Mouse (Mus musculus) limb, embryonic 13.5 days (tissue): ENCODE measurements around the gene Gm20538. TPM values are rescaled to one million over a fixed set of nuclear protein-coding genes. Genes with fewer than 3 reads are reported as not detected.

ENCODE experiments used
- ATAC-seq: fragments of 200-750 bp; cut with Nextera tagmentation; 2 replicates; pipeline ENCODE4 v1.8.0; 2017; ENCODE audit warnings: low read depth, moderate number of reproducible peaks, moderate TSS enrichment; ENCODE audit not compliant: low FRiP score
- H3K27ac ChIP-seq: fragments of 300-500 bp; sonication (generic); 2 replicates; pipeline ENCODE4 v1.5.1; 2015; ENCODE audit warnings: inconsistent platforms, mild to moderate bottlenecking, moderate library complexity
- H3K27me3 ChIP-seq: fragments of 300-500 bp; sonication (generic); 2 replicates; pipeline ENCODE4 v1.6.1; 2015; ENCODE audit warnings: mild to moderate bottlenecking, inconsistent platforms
- H3K36me3 ChIP-seq: fragments of 300-500 bp; sonication (generic); 2 replicates; pipeline ENCODE4 v1.6.1; 2015; ENCODE audit warnings: inconsistent platforms, mild to moderate bottlenecking, moderate library complexity
- H3K4me1 ChIP-seq: fragments of 300-500 bp; sonication (generic); 2 replicates; pipeline ENCODE4 v1.6.1; 2015; ENCODE audit warnings: inconsistent platforms
- H3K4me2 ChIP-seq: fragments of 300-500 bp; sonication (generic); replicated peaks from 2 replicates; pipeline ENCODE4 v1.6.1; 2015; ENCODE audit warnings: inconsistent platforms, mild to moderate bottlenecking, moderate library complexity
- H3K4me3 ChIP-seq: fragments of 300-500 bp; sonication (generic); 2 replicates; pipeline ENCODE4 v1.5.1; 2015; ENCODE audit warnings: moderate library complexity, mild to moderate bottlenecking, inconsistent platforms
- H3K9ac ChIP-seq: fragments of 300-500 bp; sonication (generic); 2 replicates; pipeline ENCODE4 v1.6.1; 2015; ENCODE audit warnings: mild to moderate bottlenecking, inconsistent platforms
- H3K9me3 ChIP-seq: fragments of 300-500 bp; sonication (generic); 2 replicates; pipeline ENCODE4 v1.6.1; 2016; ENCODE audit warnings: inconsistent platforms
- WGBS: fragments of 180-500 bp; shearing (Covaris S2); methylation state at CpG from one replicate; pipeline ENCODE4 v1.1.7; 2015; 5-methylcytosine and 5-hydroxymethylcytosine counted together
- polyA plus RNA-seq: library from polyadenylated mRNA; unstranded; fragments of >200 nt; fragmentation: Nextera tagmentation; extraction: Ambion mirVana; gene quantifications from 2 replicates; pipeline ENCODE4 v1.2.1, GENCODE M21; 2015

Gm20538 gene
- polyA plus RNA-seq, 1 experiment from 2014 or later = not detected

DNA sequence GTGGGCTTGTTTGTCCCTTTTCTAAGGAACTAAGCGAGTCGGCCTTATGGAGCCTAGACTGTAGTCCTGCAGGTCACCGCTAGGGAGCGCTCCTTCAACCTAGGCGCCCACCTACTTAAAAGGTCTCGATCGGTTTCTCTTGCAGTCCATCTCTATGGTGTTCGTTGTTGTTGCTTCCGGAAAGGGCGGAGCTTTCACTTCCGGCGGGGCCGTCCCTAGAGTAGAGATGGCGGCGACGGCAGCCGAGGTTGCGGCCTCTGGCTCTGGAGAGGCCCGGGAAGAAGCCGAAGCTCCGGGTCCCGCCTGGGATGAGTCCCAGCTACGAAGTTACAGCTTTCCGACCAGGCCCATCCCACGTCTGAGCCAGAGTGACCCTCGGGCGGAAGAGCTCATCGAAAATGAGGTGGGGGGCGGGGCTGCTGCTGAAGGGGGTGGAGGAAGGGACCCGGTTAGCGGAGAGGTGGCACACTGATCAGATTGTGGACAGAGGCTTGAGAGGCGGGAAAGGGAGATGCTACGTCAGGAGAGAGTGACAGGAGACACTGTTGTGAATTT is 10.1 kb upstream of the Gm20538 start, which contains the start of gene Hif1an:
Gene Hif1an (plus strand): TSS at position 199 of the 555 bp plus-strand sequence.
- Histone ChIP-seq H3K27ac (peak within 1 kb of the TSS; percentile 73; the same call in 1 of the 2 replicates), H3K36me3 (peaks cover 28% of the 10 kb centered on the region), H3K4me1 (peaks cover 25% of the 10 kb centered on the region), H3K4me3 (peak within 1 kb of the TSS; percentile 77), H3K9me3 (no peaks in the 10 kb centered on the region), H3K9ac (peak within 1 kb of the TSS; percentile 82), H3K27me3 (peaks cover 6% of the 10 kb centered on the region; the same call in 1 of the 2 replicates), H3K4me2 (peak within 1 kb of the TSS; percentile 92)
- ATAC-seq = peak; percentile 98
- WGBS = 0% methylated on average over 33 of the region's 33 CpGs

DNA sequence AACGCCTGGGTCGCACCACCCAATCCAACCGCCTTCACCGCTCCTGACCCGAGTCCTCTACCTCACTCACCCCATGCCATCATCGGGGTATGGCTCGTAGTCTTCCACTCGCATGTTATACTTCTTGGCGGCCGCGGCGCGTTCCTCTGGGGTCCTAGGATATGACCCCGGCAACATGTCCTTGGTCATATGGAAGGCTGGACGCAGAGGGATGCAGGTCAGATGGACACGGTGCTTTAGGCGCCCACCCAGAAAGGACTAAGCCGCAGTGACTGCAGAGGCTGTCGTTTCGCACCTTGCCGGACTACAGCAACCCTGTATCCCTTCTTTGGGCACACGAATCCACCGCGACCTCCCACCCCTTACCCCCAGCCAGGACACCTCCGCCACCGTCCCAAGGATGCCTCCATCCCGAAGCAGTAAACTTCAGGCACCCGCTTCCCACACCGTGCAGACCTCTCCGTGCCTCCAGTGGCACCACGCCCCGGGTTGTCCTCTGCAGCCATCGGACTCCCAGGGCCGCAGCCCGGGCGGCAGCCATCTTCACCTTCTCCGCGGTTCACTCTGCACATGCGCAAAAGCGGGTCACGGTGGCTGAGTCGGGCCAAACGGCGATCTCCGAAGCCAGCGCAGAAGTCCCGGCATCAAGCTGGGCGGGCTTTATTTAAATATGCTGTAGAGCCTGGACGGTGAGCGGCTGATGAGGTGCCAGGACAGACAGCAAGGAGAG is 2.4 kb upstream of the Gm20538 start, which contains the start of gene Ndufb8:
Gene Ndufb8 (minus strand): TSS at position 580 of the 730 bp plus-strand sequence.
- WGBS = 0% methylated on average over 50 of the region's 50 CpGs
- peak within 1 kb of the TSS; percentile 93 for H3K4me2 ChIP-seq
- peak within 1 kb of the TSS; percentile 88 for H3K9ac ChIP-seq
- peaks cover 15% of the 10 kb centered on the region for H3K4me1 ChIP-seq
- H3K27ac ChIP-seq = no peak within 1 kb of the TSS
- ATAC-seq = peak; percentile 91
- H3K36me3 ChIP-seq = peaks cover 36% of the 10 kb centered on the region
- peak within 1 kb of the TSS; percentile 96 for H3K4me3 ChIP-seq
- H3K9me3 ChIP-seq = no peaks in the 10 kb centered on the region
- H3K27me3 ChIP-seq = peaks cover 6% of the 10 kb centered on the region; the same call in 1 of the 2 replicates

DNA sequence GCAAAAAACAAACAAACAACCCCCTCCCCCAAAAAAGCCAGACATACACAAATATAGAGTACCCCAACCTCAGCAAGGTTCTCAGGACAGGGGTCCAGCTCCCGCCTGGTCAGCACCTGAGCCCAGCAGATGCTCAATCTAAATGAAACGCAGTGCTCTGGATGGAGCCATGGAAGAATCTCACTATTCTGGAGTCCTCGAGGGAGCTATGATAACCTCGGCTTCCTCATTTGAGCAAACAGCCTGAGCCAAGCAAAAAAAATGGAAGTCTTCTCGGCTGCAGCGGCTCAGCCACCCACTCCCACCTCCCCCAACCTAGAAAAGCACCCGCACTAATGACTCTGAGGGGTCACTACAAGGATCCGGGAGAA is 1.8 kb upstream of the Gm20538 start:
- ATAC-seq = no peak
- peaks cover 42% of the 10 kb centered on the region for H3K36me3 ChIP-seq
- WGBS = 5% methylated on average over 8 of the region's 8 CpGs

DNA sequence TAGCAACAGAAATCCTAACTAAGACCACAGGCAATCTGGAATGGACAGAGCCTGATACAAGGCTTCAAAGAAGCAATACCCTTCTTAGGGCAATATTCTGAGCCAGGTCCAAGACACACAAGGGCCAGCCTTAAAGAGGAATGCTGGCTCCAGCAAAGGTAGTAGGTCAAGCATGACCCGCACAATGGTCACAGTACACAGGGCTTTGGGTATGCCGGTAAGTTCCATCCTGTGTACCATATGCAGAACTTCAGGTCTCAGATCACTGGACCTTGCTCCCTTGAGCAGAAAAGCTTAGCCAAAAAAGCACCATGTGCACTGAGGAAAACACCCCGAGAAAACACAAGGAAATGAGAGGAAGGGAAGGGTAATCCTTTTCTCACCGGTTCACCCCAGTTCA is 655 bp upstream of the Gm20538 start:
- Histone ChIP-seq H3K27me3 (peaks cover 1% of the 10 kb centered on the region; the same call in 1 of the 2 replicates), H3K4me3 (no peak overlapping the region), H3K36me3 (peaks cover 54% of the 10 kb centered on the region), H3K4me2 (no peak overlapping the region), H3K4me1 (peaks cover 15% of the 10 kb centered on the region), H3K27ac (no peak overlapping the region), H3K9ac (no peak overlapping the region), H3K9me3 (no peaks in the 10 kb centered on the region)
- 96% methylated on average over 4 of the region's 4 CpGs for WGBS
- ATAC-seq = no peak

More for the DNA sequence above, 1.8 kb upstream of the Gm20538 start:
- Histone ChIP-seq H3K27me3 (peaks cover 3% of the 10 kb centered on the region; the same call in 1 of the 2 replicates), H3K4me1 (peaks cover 15% of the 10 kb centered on the region), H3K4me3 (peak overlapping the region; percentile 96), H3K27ac (no peak overlapping the region), H3K9ac (peak overlapping the region; percentile 88), H3K9me3 (no peaks in the 10 kb centered on the region), H3K4me2 (peak overlapping the region; percentile 93)

DNA sequence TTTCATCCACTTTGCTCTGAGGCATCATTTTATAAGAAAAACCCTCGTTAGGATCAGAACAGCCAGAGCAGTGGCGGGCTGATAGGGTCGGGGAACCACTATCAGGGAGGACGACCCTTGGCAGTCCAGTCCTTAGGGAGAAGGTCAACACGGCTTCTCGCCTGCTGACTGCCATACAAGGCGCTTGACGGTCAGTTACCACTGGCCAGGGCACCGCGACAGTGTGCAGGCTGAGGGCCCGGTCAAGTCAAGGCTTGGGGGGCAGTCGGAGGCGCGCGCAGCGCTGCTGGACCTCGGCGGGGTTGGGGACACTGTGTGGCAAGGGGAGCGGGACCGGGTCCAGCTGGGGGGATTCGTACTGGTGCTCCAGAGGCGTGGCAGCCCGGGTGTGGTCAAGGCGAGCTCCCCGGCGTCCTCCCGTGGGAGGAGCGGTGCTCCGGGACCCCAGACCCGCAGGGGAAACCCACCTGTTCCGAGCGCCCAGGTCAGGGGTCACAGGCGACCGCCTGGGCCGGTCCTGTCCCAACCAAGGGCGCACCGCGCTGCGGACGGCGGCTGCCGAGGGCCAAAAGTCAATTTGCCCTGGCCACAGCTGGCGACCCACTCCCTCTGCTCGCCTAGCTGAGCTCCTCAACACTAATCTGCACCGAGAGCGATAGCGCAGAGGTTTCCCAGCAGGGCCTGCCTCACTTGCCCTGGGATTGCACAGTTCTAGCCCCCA is 7.2 kb downstream of the Gm20538 start, which contains the start of gene Sec31b:
Gene Sec31b (minus strand): TSS at position 544 of the 721 bp plus-strand sequence.
- Histone ChIP-seq H3K4me2 (peak within 1 kb of the TSS; percentile 84), H3K9me3 (peaks cover 10% of the 10 kb centered on the region; the same call in 1 of the 2 replicates), H3K27me3 (peaks cover 34% of the 10 kb centered on the region), H3K27ac (no peak within 1 kb of the TSS), H3K4me1 (peaks cover 8% of the 10 kb centered on the region), H3K36me3 (peaks cover 28% of the 10 kb centered on the region), H3K9ac (peak within 1 kb of the TSS; percentile 64), H3K4me3 (peak within 1 kb of the TSS; percentile 51)
- 1% methylated on average over 47 of the region's 47 CpGs for WGBS
- ATAC-seq = peak; percentile 48

DNA sequence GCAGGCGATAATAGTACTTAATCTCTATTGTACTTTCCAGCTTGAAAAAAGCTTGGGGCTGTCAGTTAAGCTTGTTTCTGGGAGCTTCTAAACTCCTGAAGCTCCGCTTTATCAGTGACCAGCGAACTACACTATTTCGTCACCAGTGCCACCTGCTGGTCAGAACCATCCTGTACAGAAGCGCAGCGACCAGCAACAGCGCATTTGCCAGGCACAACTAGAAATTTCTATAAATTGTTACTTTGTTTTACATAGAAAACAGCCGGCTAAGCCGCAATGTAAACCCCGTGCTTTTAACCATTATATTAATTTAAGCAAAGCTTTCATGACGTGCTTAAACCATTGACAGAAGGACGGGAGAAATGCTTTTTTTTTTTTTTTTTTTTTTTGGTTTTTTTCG is 7.9 kb downstream of the Gm20538 start:
- Histone ChIP-seq H3K27ac (no peak overlapping the region), H3K36me3 (peaks cover 20% of the 10 kb centered on the region), H3K4me1 (peaks cover 8% of the 10 kb centered on the region), H3K4me2 (peak overlapping the region; percentile 84), H3K9me3 (peaks cover 10% of the 10 kb centered on the region; the same call in 1 of the 2 replicates), H3K4me3 (peak overlapping the region; percentile 51; the same call in 1 of the 2 replicates), H3K9ac (no peak overlapping the region), H3K27me3 (peaks cover 34% of the 10 kb centered on the region)
- no peak for ATAC-seq
- 3% methylated on average over 13 of the region's 13 CpGs for WGBS

DNA sequence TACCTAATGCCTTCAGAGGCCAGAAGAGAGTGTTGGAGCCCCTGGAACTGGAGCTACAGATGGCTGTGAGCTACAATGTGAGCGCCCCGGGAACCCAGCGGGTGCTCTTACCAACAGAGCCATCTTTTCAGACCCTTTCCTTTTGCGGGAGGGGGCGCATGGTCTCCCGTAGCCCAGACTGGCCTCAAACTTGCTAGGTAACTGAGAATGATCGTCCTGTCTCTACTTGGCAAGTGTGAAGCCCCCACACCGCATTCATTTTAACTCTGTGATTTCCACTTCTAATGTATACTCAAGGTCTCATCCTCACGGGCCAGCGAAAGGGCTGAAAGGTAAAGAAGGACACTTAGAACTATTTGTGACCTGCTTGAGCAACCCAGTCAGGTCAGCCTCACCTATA is 8.3 kb downstream of the Gm20538 start:
- no peak for ATAC-seq
- Histone ChIP-seq H3K36me3 (peaks cover 16% of the 10 kb centered on the region), H3K4me2 (peak overlapping the region; percentile 84)

DNA sequence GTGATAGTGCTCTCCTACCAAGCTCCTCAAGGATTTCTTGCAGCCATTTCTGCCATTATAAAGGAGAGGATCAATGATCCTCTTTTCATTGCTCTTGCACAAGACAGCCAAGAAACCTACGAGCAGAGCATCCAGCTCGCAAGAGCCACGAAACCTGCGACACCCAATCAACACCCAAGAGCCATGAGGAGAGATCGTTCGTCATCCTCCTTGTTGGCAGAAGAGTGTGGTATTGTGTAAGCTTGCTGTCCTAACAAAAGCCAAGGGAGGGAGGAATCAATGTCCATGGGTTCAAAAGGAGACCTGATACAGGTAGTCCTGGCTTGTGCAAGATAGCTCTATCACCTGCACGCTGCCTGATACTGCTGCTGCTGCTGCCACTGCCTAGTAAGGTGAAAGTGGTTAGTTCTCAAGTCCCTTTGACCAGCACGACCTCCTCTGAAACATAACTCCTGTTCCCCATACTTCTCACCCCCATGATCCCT is 9.9 kb downstream of the Gm20538 start:
- no peak overlapping the region for H3K27ac ChIP-seq
- H3K4me2 ChIP-seq = no peak overlapping the region
- ATAC-seq = no peak
- 89% methylated on average over 8 of the region's 8 CpGs for WGBS
- H3K4me3 ChIP-seq = no peak overlapping the region
- peaks cover 34% of the 10 kb centered on the region for H3K27me3 ChIP-seq
- H3K9me3 ChIP-seq = peaks cover 10% of the 10 kb centered on the region; the same call in 1 of the 2 replicates
- H3K4me1 ChIP-seq = peaks cover 8% of the 10 kb centered on the region
- H3K36me3 ChIP-seq = peaks cover under 1% of the 10 kb centered on the region; the same call in 1 of the 2 replicates
- H3K9ac ChIP-seq = no peak overlapping the region

More for the DNA sequence above, 8.3 kb downstream of the Gm20538 start:
- 63% methylated on average over 10 of the region's 10 CpGs for WGBS
- H3K9me3 ChIP-seq = peaks cover 10% of the 10 kb centered on the region; the same call in 1 of the 2 replicates
- H3K4me1 ChIP-seq = peaks cover 8% of the 10 kb centered on the region
- no peak overlapping the region for H3K9ac ChIP-seq
- H3K27me3 ChIP-seq = peaks cover 34% of the 10 kb centered on the region
- H3K27ac ChIP-seq = no peak overlapping the region
- no peak overlapping the region for H3K4me3 ChIP-seq

DNA sequence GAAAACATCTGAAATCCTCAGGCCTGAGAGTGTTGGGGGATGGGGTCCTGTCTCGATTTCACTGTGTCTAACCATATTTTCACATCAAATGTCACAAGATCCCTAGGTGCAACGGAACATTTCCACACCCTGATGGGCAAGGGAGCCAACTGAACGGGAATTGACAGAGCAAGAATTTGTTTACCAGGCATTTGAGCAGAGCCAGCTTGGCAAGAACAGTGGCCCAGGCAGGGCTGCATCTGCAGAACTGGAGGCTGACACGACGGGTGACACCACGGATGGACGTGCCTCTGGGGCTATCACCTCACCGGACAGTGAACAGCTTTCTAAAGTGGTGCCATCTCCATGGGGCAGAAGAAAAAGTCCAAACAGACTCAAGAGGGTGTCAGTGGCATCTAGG is 15.2 kb downstream of the Gm20538 start:
- no peak for ATAC-seq
- no peak overlapping the region for H3K4me2 ChIP-seq

DNA sequence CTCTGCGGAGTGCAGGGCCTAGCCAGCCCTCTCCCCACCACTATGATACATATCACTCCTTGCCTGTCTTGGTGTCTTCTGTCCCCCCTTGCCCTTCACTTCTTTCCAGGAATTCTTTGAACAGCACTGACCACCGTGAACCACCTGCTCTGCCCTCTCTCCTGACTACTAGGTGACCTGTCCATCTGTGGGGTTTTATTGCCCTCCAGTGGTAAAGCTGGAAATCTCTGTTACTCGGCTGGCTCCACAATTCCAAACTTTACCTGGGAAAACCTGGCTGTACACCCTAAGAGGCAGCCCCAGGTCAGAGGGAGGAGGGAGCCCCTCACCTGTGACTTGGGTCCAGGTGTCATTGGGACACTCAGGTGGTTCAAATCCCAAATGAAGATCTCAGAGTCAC is 17.3 kb downstream of the Gm20538 start:
- Histone ChIP-seq H3K4me1 (no peaks in the 10 kb centered on the region), H3K27ac (no peak overlapping the region), H3K4me3 (no peak overlapping the region), H3K9me3 (no peaks in the 10 kb centered on the region), H3K36me3 (no peaks in the 10 kb centered on the region), H3K27me3 (peaks cover 6% of the 10 kb centered on the region), H3K9ac (no peak overlapping the region), H3K4me2 (no peak overlapping the region)
- ATAC-seq = no peak
- 28% methylated on average over 3 of the region's 3 CpGs for WGBS

More for the DNA sequence above, 15.2 kb downstream of the Gm20538 start:
- H3K27ac ChIP-seq = no peak overlapping the region
- no peak overlapping the region for H3K4me3 ChIP-seq
- WGBS = 83% methylated on average over 8 of the region's 8 CpGs
- H3K9me3 ChIP-seq = peaks cover 10% of the 10 kb centered on the region; the same call in 1 of the 2 replicates
- H3K36me3 ChIP-seq = no peaks in the 10 kb centered on the region
- H3K27me3 ChIP-seq = no peaks in the 10 kb centered on the region; the same call in 1 of the 2 replicates
- no peaks in the 10 kb centered on the region for H3K4me1 ChIP-seq
- no peak overlapping the region for H3K9ac ChIP-seq

DNA sequence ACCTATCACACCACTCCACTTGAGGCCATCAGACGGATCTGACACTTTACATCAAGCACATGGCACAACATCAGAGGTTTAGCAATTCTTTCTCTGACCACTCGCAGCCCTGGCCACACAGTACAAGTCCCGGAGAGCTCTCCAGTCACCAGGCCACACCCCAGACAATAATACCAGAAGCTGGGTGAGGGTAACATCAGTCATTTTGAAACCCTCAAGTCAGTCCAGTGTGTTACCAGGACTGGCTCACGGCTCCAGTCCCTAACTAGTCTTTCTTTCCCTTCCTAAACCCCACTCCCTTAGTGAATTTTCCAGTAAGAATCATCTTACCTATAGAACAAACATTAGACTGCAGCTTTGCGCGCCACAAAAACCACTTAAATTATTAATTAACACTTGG is 22.6 kb downstream of the Gm20538 start:
- no peak for ATAC-seq
- no peaks in the 10 kb centered on the region for H3K9me3 ChIP-seq
- no peak overlapping the region for H3K9ac ChIP-seq
- no peak overlapping the region for H3K27ac ChIP-seq
- no peaks in the 10 kb centered on the region for H3K4me1 ChIP-seq
- no peak overlapping the region for H3K4me3 ChIP-seq
- peaks cover 6% of the 10 kb centered on the region for H3K27me3 ChIP-seq
- 82% methylated on average over 6 of the region's 6 CpGs for WGBS
- no peak overlapping the region for H3K4me2 ChIP-seq
- no peaks in the 10 kb centered on the region for H3K36me3 ChIP-seq
